Mouse (Mus musculus) brain, embryonic 14.5 days (tissue): ENCODE measurements around the gene Sds. TPM values are rescaled to one million over a fixed set of nuclear protein-coding genes. Genes with fewer than 3 reads are reported as not detected.
A peak's percentile ranks its signal among the peaks of the same experiment; 100 is the strongest.

Experiments used
- DNase-seq: peaks from one replicate; pipeline ENCODE4 v3.0.0-alpha.2; 2011; ENCODE audit warnings: low read depth
- CTCF ChIP-seq: fragments of 200-500 bp; IDR thresholded peaks from 2 replicates; pipeline ENCODE4 v1.5.1; 2012; ENCODE audit warnings: inconsistent platforms, mild to moderate bottlenecking, moderate library complexity, borderline replicate concordance; ENCODE audit not compliant: insufficient read depth, insufficient read length; ENCODE audit errors: extremely low read depth
- POLR2A ChIP-seq: fragments of 200-500 bp; IDR thresholded peaks from 2 replicates; pipeline ENCODE4 v1.6.1; 2012; ENCODE audit warnings: mild to moderate bottlenecking, inconsistent platforms, borderline replicate concordance; ENCODE audit not compliant: poor library complexity, insufficient read depth, insufficient read length, severe bottlenecking; ENCODE audit errors: extremely low read depth
- polyA plus RNA-seq: library from polyadenylated mRNA; depleted of rRNA; stranded (reverse); fragments of >200 nt; gene quantifications from 2 replicates; pipeline ENCODE4 v1.2.3, GENCODE M21; 2012

Gene Sds
- polyA plus RNA-seq, 1 experiment, result not detected

DNA sequence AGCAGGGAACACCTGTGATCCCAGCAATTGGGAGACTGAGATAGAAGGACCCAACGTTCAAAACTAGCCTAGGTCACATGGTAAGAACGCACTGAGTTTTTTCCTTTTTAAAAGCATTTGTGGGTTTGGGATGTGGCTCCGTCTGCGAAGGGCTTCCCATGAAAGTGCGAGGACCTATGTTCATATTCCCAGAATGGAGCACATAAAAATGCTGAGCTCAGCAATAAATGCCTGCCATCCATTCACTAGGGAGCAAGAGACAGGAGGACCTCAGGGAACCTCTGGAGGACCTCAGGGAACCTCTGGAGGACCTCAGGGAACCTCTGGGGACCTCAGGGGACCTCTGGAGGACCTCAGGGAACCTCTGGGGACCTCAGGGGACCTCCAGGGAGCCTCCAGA lies 1.7 kb downstream of the Sds start:
- TF ChIP-seq CTCF (no peak), POLR2A (no peak)
- DNase-seq, result no peak

DNA sequence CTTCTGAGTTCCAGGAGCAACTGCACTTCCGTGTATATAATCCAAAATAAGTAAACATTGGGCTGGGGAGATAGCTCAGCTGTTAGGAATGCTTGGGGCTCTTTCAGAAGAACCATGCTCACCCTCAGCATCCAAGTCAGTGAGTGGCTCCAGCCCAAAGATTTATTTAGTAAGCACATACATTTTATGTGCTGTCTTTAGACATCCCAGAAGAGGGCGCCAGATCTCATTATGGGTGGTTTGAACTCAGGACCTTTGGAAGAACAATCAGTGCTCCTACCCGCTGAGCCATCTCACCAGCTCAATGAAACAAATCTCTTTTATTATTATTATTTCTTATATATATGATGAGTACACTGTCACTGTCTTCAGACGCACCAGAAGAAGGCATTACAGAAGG lies 3.2 kb downstream of the Sds start:
- TF ChIP-seq CTCF (no peak), POLR2A (no peak)
- DNase-seq, result no peak

DNA sequence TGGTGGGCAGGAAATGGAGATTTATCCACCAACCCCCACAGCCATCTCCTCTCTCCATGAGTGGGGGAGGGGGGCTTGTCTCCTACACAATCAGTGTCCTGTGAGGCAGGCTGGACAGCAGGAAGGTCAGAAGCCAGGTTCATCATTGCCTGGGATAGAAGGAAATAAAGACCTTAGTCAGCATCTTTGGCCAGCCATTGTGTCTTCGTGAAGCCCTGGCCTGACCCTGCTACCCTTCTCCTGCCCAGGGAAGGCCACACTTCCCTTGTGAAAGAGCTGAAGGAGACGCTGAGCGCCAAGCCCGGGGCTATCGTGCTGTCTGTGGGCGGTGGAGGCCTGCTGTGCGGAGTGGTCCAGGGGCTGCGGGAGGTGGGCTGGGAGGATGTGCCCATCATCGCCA lies 4.9 kb downstream of the Sds start:
- TF ChIP-seq CTCF (no peak), POLR2A (no peak)
- no peak for DNase-seq

DNA sequence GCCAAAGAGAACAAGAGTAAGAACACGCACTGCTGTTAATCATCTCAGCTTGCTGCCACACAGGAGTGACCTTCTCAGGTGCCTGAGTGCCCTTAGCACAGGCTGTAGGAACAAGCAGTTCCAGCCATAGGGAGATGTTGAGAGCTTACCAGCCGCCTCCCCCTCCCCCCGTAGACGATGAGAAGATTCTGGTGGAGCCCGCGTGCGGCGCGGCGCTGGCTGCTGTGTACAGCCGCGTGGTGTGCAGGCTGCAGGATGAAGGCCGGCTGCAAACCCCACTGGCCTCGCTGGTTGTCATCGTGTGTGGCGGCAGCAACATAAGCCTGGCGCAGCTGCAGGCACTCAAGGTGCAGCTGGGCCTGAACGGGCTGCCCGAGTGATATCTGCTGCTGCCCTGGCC lies 7.1 kb downstream of the Sds start:
- no peak for TF ChIP-seq CTCF
- TF ChIP-seq POLR2A, result no peak
- DNase-seq, result peak; percentile 44

DNA sequence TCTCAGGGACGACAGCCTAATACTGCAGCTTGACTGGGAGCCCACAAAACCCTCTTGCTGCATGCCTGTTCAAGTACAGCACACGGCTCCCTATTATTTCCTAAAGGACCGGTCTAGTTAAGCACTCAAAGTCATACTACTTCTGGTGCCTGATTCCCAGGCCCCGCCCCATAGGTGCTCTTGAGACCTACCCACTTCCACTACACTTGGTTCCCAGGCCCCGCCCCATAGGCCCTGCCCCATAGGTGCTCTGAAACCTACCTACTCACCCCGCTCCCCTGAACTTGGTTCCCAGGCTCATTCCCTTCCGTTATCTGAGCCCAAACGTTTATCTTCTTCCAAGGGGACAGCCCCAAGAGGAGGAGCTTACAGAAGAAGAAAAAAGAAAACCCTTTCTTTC lies 11.5 kb downstream of the Sds start:
- DNase-seq, result no peak
- TF ChIP-seq CTCF, result no peak
- TF ChIP-seq POLR2A, result no peak

DNA sequence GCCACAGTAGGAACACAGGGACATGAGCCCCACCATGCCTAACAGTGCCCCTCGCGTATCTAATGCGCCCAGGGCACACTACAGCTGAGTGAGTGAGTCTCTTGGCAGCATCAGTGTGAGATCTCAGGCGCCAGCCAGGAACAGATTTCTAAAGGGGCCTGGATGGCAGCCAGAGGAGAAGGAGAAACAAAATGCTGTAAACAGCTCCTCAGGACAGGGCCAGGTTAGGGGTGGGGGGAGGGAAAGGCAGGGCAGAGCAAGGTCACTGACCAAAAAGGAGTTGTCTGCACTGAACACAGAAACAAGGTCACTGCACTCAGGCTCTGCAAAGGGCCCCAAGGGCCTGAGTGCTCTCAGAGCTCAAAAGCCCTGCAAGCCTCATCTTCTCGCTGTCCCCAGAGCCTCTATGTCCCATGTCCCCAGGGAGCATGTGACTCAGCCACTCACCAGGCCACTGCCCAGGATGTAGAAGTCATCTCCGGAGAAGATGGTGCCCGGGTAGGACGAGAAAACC lies 14.4 kb downstream of the Sds start:
- peak; percentile 86 for DNase-seq
- TF ChIP-seq CTCF, result no peak
- no peak for TF ChIP-seq POLR2A

DNA sequence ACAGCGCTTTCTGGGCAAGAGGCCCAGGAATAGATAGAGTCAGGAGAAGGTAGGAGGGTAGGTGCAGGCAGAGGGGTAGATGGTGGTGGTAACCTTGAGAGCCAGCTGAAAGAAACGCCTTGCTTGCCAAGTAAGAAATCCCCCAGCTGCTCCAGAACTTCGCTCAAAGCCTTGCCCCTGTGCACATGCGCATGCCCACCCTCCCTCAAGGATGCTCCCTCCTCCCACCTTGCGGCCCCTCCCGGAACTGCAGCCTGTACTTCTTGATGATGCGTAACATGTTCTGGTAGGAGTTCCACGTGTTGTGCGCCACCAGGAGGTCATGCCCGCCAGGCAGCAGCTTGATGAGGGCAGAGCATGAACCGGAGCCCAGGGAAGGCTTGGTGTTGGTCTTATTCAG lies 16.1 kb downstream of the Sds start:
- peak; percentile 65 for DNase-seq
- TF ChIP-seq POLR2A, result no peak
- peak; percentile 59 for TF ChIP-seq CTCF

DNA sequence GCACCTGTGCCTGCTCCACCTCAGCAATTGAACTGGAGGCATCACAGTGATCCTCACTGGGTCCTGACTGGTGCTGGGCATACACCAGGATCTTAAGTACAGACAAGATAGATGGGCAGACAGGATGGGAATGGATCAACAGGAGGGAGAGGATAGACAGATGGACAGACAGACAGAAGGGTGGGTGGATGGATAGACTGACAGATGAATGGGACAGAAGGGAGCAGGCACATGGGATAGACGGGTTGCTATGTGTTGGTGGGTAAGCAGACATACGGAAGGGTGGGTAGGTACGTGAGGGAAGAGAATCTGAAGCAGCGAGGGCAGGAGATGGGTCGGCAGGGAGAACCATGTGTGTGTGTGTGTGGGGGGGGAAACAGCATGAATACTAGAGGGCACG lies 17.1 kb downstream of the Sds start:
- no peak for DNase-seq

DNA sequence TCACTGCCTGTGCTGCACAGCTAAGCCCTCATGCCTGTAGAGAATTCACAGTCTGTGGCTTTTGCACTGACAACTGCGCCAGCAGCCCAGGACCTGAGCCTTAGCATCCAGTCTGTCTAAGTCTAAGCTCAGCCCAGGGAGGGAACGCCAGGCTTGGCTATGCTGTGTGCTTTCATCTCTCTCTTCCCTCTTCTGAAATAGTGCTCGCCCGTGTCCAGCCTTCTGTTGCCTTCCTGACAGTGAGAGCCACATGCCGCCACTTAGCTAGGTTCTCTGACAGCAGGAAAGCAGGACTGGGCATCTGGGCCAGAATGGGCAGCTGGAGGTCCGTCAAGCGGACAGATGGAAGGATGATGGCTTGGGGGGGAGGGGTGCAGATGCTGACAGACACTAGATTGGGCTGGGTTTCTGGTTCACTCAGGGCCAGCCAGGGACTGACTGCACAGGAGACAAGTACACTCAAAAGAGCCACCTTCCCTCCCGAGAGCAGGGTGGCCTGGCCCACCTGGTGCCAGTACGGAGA lies 17.6 kb downstream of the Sds start:
- DNase-seq, result peak; percentile 42
- TF ChIP-seq POLR2A, result no peak
- TF ChIP-seq CTCF, result no peak

More for the DNA sequence above, 17.1 kb downstream of the Sds start:
- TF ChIP-seq POLR2A, result no peak
- TF ChIP-seq CTCF, result no peak

DNA sequence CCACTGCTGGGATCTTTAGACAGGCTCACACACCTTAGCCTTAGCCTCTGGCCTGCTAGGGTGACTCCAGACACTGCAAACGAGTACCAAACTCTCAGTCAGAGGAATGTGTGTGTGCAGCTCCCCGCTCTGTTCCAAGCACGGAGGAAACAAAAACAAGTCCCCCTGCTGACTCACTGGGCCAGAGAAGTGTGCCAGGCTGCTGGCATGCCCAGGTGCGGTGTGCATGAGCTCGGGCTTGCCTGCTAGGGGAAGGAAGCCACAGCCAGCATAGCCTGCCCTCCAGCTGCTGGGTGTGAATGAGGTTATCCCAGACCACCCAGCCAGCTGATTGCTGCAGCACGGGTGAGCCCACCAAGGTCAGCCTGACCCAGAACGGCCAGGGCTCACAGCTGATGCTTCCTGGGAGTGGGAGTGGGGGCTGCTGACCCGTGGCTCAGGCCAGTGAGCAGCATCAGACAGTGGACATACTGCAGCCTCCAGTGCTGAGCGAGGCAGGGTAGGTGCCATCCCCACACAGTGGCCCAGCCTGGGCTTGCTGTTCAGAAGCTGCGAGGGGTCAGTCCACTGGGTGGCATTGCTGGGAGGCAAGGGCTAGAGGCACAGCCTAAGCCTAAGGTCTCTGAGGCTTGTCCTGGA lies 18.9 kb downstream of the Sds start:
- no peak for DNase-seq
- no peak for TF ChIP-seq CTCF
- TF ChIP-seq POLR2A, result no peak

DNA sequence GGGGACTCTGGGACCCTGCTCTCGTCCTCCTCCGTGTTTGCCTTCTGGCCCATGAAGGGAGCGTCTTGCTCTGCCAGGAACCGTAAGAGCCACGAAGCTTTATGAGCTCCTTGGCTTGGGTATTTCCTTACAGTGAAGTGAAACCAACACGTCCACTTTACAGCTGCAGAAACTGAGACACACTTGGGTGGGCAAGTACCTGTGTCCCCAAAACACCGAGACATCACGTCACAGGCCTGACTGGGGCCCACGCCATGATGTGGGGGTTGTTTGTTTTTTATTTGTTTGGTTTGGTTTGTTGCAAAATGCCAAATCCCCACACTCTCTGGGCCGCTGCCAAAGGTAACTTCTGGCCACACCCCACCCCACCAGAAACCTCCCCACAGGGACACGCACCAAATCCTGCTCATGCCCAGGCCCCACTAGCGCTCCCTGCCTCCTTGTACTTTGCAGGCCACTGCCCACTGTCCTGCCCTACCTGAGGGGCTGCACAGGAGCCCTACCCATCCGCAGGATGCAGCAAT lies 19.4 kb downstream of the Sds start:
- DNase-seq, result no peak
- TF ChIP-seq CTCF, result no peak
- no peak for TF ChIP-seq POLR2A

DNA sequence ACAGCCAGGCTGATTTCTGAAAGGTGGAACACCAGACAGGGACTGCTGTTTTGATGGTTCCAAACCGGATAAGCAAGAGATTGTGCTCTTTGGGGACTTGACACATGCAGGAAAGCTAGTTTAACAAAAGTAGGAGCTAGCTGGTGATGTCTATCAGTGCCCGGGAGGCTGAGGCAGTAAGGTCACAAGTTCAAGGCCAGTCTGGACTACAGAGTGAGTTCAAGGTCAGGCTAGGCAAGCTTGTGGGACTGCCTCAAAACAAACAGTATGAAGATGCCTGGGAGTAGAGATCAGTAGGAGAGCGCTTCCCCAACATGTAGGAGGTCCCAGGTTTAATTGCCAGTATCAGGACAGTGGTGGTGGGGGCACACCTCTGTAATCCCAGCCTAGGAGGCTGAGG lies 20.7 kb downstream of the Sds start:
- TF ChIP-seq CTCF, result no peak
- TF ChIP-seq POLR2A, result no peak
- DNase-seq, result no peak
